Mouse (Mus musculus) heart, embryonic 13.5 days (tissue): ENCODE measurements around the gene Epha4. TPM values are rescaled to one million over a fixed set of nuclear protein-coding genes. Genes with fewer than 3 reads are reported as not detected.

Experiments
- ATAC-seq: fragments of 200-750 bp; cut with Nextera tagmentation; 2 replicates; pipeline ENCODE4 v1.8.0; 2017; ENCODE audit warnings: moderate TSS enrichment; ENCODE audit not compliant: insufficient number of reproducible peaks, low FRiP score, low TSS enrichment; ENCODE audit errors: extremely low read depth
- H3K27ac ChIP-seq: fragments of 300-500 bp; sonication (generic); replicated peaks from 2 replicates; pipeline ENCODE4 v1.5.1; 2015; ENCODE audit warnings: moderate library complexity, mild to moderate bottlenecking, inconsistent platforms
- H3K27me3 ChIP-seq: fragments of 300-500 bp; sonication (generic); replicated peaks from 2 replicates; pipeline ENCODE4 v1.6.1; 2015; ENCODE audit warnings: mild to moderate bottlenecking, inconsistent platforms
- H3K36me3 ChIP-seq: fragments of 300-500 bp; sonication (generic); 2 replicates; pipeline ENCODE4 v1.6.1; 2015; ENCODE audit warnings: mild to moderate bottlenecking, inconsistent platforms
- H3K4me1 ChIP-seq: fragments of 300-500 bp; sonication (generic); 2 replicates; pipeline ENCODE4 v1.6.1; 2015; ENCODE audit warnings: inconsistent platforms
- H3K4me2 ChIP-seq: fragments of 300-500 bp; sonication (generic); 2 replicates; pipeline ENCODE4 v1.6.1; 2015; ENCODE audit warnings: inconsistent platforms, mild to moderate bottlenecking, moderate library complexity
- H3K4me3 ChIP-seq: fragments of 300-500 bp; sonication (generic); 2 replicates; pipeline ENCODE4 v1.5.1; 2015; ENCODE audit warnings: moderate library complexity, mild to moderate bottlenecking, inconsistent platforms
- H3K9ac ChIP-seq: fragments of 300-500 bp; sonication (generic); 2 replicates; pipeline ENCODE4 v1.6.1; 2015; ENCODE audit warnings: inconsistent platforms, mild to moderate bottlenecking, moderate library complexity
- H3K9me3 ChIP-seq: fragments of 300-500 bp; sonication (generic); 2 replicates; pipeline ENCODE4 v1.6.1; 2016; ENCODE audit warnings: inconsistent platforms
- WGBS: fragments of 180-500 bp; shearing (Covaris S2); methylation state at CpG from one replicate; pipeline ENCODE4 v1.1.7; 2015; ENCODE audit warnings: mixed read lengths; 5-methylcytosine and 5-hydroxymethylcytosine counted together
- polyA plus RNA-seq: library from polyadenylated mRNA; unstranded; fragments of >200 nt; fragmentation: Nextera tagmentation; extraction: Ambion mirVana; gene quantifications from 2 replicates; pipeline ENCODE4 v1.2.1, GENCODE M21; 2015

Gene Epha4
- polyA plus RNA-seq, 1 experiment from 2014 or later = 6.0 TPM

GRCm38 (mm10) chr1:77457446-77457800 is 57.5 kb downstream of the Epha4 start:
- peaks cover 17% of the 10 kb centered on the region for H3K4me1 ChIP-seq
- H3K4me3 ChIP-seq = no peak overlapping the region
- no peaks in the 10 kb centered on the region for H3K27me3 ChIP-seq
- no peak for ATAC-seq
- WGBS = 54% methylated on average over 6 of the region's 6 CpGs
- H3K36me3 ChIP-seq = no peaks in the 10 kb centered on the region
- H3K9ac ChIP-seq = no peak overlapping the region
- H3K4me2 ChIP-seq = no peak overlapping the region
- H3K9me3 ChIP-seq = no peaks in the 10 kb centered on the region
- no peak overlapping the region for H3K27ac ChIP-seq

GRCm38 (mm10) chr1:77456695-77457445 is 58.0 kb downstream of the Epha4 start:
- peaks cover 12% of the 10 kb centered on the region for H3K4me1 ChIP-seq
- ATAC-seq = no peak
- H3K36me3 ChIP-seq = no peaks in the 10 kb centered on the region
- H3K4me2 ChIP-seq = no peak overlapping the region
- 76% methylated on average over 7 of the region's 7 CpGs for WGBS
- H3K9ac ChIP-seq = no peak overlapping the region
- H3K27ac ChIP-seq = no peak overlapping the region
- no peak overlapping the region for H3K4me3 ChIP-seq
- no peaks in the 10 kb centered on the region for H3K9me3 ChIP-seq
- no peaks in the 10 kb centered on the region for H3K27me3 ChIP-seq

DNA sequence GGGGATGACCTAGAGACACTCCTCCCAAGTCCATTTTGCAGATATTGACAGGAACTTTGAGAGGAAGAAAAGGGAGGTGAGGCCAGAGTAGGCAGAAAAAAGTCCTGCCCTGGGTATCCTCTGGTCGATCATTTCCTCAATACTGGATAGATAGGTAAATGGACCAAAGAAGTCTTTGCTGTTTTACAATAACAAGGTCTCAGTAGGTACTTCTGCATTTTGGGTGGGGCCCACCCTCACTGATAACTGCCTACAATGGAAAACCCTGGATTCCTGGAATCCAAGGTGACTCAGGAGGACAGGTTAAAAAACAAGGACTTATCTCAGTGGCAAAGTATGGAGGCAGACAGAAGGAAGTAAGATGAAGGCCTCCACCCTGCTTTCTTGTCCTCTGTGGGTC is 61.1 kb downstream of the Epha4 start:
- Histone ChIP-seq H3K9ac (no peak overlapping the region), H3K36me3 (no peaks in the 10 kb centered on the region), H3K4me1 (no peaks in the 10 kb centered on the region), H3K27me3 (no peaks in the 10 kb centered on the region), H3K9me3 (no peaks in the 10 kb centered on the region), H3K27ac (no peak overlapping the region), H3K4me3 (no peak overlapping the region), H3K4me2 (no peak overlapping the region)
- 73% methylated on average over 1 of the region's 1 CpGs for WGBS
- ATAC-seq = no peak

DNA sequence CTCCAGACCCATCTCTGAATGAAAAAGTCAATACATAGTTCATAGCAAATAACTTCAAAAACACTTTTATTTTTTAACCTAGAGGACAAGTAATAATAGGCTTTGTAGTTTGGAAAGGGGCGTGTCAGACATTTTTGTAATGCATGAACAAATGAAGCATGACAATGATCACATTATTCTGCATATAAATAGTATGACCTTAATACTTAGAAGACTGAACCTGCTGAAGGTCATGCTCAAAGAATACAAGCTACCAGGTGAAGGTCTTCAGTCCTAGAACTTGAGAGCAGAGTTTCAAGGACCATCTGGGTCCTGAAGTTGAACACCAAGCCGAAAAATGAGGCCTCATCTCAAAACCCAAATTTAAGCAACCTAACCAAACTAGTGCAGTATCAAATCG is 62.2 kb downstream of the Epha4 start:
- no peak for ATAC-seq
- H3K27ac ChIP-seq = no peak overlapping the region

DNA sequence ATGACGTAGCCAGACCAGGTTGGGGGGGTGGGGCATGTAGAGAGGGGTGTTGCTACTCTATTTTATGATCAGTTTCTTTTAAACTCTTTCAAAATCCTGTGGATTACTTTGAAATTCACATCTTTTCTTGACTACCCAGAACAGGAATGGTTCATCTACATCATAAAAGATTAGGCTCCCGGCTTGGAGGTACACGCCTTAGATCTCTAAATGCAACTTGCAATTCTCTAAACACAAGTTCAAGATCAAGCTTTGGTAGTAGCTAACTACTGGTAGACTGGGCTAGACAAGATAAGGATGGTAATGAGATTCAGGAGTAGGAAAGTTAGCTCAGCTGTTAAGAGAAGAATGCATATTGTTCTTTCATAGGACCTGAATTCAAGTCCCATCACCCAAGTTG is 63.3 kb downstream of the Epha4 start:
- no peak overlapping the region for H3K9ac ChIP-seq
- no peak overlapping the region for H3K4me2 ChIP-seq
- no peak overlapping the region for H3K4me3 ChIP-seq
- no peaks in the 10 kb centered on the region for H3K9me3 ChIP-seq
- H3K4me1 ChIP-seq = no peaks in the 10 kb centered on the region; the same call in 1 of the 2 replicates
- H3K27ac ChIP-seq = no peak overlapping the region
- H3K27me3 ChIP-seq = no peaks in the 10 kb centered on the region
- H3K36me3 ChIP-seq = no peaks in the 10 kb centered on the region
- no peak for ATAC-seq
- WGBS = 84% methylated on average over 3 of the region's 3 CpGs

More for the DNA sequence above, 62.2 kb downstream of the Epha4 start:
- no peak overlapping the region for H3K4me3 ChIP-seq
- WGBS = 72% methylated on average over 3 of the region's 3 CpGs
- no peaks in the 10 kb centered on the region for H3K36me3 ChIP-seq
- H3K4me1 ChIP-seq = no peaks in the 10 kb centered on the region
- H3K9me3 ChIP-seq = no peaks in the 10 kb centered on the region
- H3K9ac ChIP-seq = no peak overlapping the region
- no peaks in the 10 kb centered on the region for H3K27me3 ChIP-seq
- H3K4me2 ChIP-seq = no peak overlapping the region

GRCm38 (mm10) chr1:77450201-77450600 is 64.7 kb downstream of the Epha4 start:
- Histone ChIP-seq H3K27me3 (no peaks in the 10 kb centered on the region), H3K4me3 (no peak overlapping the region), H3K9me3 (no peaks in the 10 kb centered on the region), H3K36me3 (no peaks in the 10 kb centered on the region), H3K4me2 (no peak overlapping the region), H3K9ac (no peak overlapping the region), H3K27ac (no peak overlapping the region), H3K4me1 (peaks cover 10% of the 10 kb centered on the region)
- ATAC-seq = no peak
- WGBS = 72% methylated on average over 3 of the region's 3 CpGs

GRCm38 (mm10) chr1:77447061-77447614 is 67.8 kb downstream of the Epha4 start:
- H3K4me2 ChIP-seq = no peak overlapping the region
- ATAC-seq = no peak
- peaks cover 20% of the 10 kb centered on the region for H3K4me1 ChIP-seq
- WGBS = 82% methylated on average over 1 of the region's 1 CpGs
- no peak overlapping the region for H3K9ac ChIP-seq
- H3K27ac ChIP-seq = no peak overlapping the region
- 0 out of 2 replicates have a peak, but pooled peaks cover 5% of the 10 kb centered on the region for H3K36me3 ChIP-seq
- no peak overlapping the region for H3K4me3 ChIP-seq
- H3K27me3 ChIP-seq = no peaks in the 10 kb centered on the region
- H3K9me3 ChIP-seq = no peaks in the 10 kb centered on the region

DNA sequence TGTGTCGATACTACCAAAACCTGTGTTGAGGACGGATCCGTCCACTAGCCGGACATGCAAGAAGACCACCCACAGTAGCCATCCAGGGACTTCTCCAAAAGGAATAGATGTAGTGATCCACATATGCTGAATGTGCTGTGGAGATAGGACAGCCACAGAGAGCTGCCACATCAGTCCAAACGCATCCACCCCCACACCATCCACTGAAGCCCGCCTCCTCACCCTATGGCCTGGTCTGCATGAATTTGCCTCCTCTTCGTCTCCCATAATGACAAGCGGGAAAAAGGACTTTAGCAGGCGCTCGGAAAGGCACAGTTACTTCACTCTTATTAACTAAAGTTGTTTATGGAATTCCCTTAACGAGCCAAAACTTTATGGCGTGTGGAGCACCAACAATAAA is 68.5 kb downstream of the Epha4 start:
- Histone ChIP-seq H3K4me3 (no peak overlapping the region), H3K27me3 (no peaks in the 10 kb centered on the region), H3K9me3 (no peaks in the 10 kb centered on the region), H3K27ac (no peak overlapping the region), H3K4me1 (peaks cover 27% of the 10 kb centered on the region), H3K9ac (no peak overlapping the region), H3K4me2 (no peak overlapping the region), H3K36me3 (0 out of 2 replicates have a peak, but pooled peaks cover 5% of the 10 kb centered on the region)
- no peak for ATAC-seq
- WGBS = 81% methylated on average over 12 of the region's 12 CpGs

DNA sequence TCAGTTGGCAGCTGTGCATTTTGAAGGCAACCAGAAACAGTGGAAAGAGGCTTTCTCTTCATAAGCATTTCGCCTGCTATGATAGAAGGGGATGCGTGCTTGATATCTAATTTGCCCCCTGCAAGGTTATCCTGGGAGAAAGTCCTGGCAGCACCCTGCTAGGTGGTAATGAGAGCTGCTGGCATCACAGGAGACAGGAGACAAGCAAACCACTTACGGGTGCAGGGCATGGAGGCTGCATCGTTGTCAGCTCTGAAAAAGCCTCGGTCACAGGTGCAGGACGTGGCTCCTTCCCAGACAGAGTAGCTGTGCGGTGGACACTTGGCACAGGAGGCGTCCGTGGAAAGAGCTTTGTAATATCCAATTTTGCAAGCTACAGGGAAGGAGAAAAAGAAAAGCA is 70.2 kb downstream of the Epha4 start:
- WGBS = 71% methylated on average over 9 of the region's 9 CpGs
- Histone ChIP-seq H3K9me3 (no peaks in the 10 kb centered on the region), H3K36me3 (0 out of 2 replicates have a peak, but pooled peaks cover 5% of the 10 kb centered on the region), H3K27me3 (no peaks in the 10 kb centered on the region), H3K4me3 (no peak overlapping the region), H3K4me1 (peaks cover 42% of the 10 kb centered on the region), H3K9ac (no peak overlapping the region), H3K27ac (no peak overlapping the region), H3K4me2 (no peak overlapping the region)
- ATAC-seq = no peak

DNA sequence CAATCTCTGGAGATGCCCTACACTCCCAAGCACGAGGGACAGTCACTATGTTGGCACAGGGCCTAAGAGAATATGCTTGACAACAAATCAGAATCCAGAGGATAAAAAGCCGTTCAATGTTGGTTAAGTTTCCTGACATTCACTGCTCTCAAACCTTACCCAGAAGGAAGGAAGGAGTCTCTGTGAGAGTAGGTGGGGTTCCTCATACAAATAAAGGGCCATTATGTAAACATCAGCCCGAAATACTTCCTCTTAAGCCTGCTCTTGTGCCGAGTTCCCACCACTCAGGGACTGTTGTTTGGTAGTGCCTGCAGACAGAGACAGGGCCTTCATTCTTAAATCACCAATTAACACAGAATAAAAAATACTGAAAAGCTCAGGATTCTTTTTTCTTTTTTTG is 72.9 kb downstream of the Epha4 start:
- Histone ChIP-seq H3K4me1 (peaks cover 43% of the 10 kb centered on the region), H3K4me2 (no peak overlapping the region), H3K9ac (no peak overlapping the region), H3K9me3 (no peaks in the 10 kb centered on the region), H3K4me3 (no peak overlapping the region), H3K27me3 (no peaks in the 10 kb centered on the region), H3K36me3 (0 out of 2 replicates have a peak, but pooled peaks cover 5% of the 10 kb centered on the region), H3K27ac (no peak overlapping the region)
- 31% methylated on average over 4 of the region's 4 CpGs for WGBS
- no peak for ATAC-seq

DNA sequence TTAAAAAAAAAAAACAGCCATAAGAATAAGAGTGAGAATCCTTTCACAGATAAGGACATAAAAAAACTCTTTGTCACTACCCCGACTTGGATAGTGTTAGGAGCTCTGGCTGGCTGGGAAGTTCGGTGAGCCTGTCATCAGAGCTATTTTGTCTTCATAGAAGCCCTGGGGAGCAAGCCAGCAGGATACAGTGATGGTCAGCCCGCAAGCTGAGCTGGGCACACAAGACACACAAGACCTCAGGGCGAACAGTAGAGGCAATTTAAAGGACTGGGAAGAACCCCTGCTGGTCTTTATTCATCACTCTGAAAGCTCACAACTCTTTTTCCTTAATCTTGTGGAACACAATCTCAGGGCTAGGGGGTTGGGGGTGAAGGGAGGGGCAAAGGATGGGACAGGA is 73.5 kb downstream of the Epha4 start:
- H3K9me3 ChIP-seq = no peaks in the 10 kb centered on the region
- 35% methylated on average over 4 of the region's 4 CpGs for WGBS
- H3K4me2 ChIP-seq = no peak overlapping the region
- no peak overlapping the region for H3K4me3 ChIP-seq
- no peaks in the 10 kb centered on the region for H3K27me3 ChIP-seq
- 0 out of 2 replicates have a peak, but pooled peaks cover 5% of the 10 kb centered on the region for H3K36me3 ChIP-seq
- H3K4me1 ChIP-seq = peaks cover 43% of the 10 kb centered on the region
- H3K9ac ChIP-seq = no peak overlapping the region
- no peak overlapping the region for H3K27ac ChIP-seq
- no peak for ATAC-seq

DNA sequence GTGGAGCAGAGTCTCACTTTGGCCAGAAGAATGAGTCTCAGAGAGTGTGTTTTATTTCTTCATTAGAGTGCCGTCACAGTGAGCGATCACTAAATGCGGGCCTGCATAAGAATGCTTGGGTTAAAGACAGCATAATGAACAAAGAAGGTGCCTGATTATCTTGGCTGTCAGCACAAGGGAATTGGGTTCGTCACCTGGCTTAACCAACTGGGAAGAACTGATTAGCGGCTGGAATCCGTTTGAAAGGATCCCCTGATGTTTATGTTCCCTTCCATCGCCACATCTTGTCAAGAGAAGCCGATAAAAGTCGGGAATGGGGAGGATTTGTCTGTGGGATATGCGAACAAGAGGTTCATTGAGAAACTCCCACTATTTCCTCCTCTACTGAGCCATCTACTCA is 74.4 kb downstream of the Epha4 start:
- WGBS = 20% methylated on average over 10 of the region's 10 CpGs
- Histone ChIP-seq H3K9me3 (no peaks in the 10 kb centered on the region), H3K27ac (no peak overlapping the region), H3K4me2 (no peak overlapping the region), H3K36me3 (0 out of 2 replicates have a peak, but pooled peaks cover 5% of the 10 kb centered on the region), H3K27me3 (no peaks in the 10 kb centered on the region), H3K4me1 (peaks cover 36% of the 10 kb centered on the region), H3K9ac (no peak overlapping the region), H3K4me3 (no peak overlapping the region)
- no peak for ATAC-seq
